Mouse (Mus musculus): ENCODE measurements at regions not wholly inside any gene's neighbourhood (a gene's known extent, or its start where the extent isn't known, plus 50 kb on each side); places are given as distances from the start of the nearest gene placed in this dataset.
"Not testable (repeated sequence)": the region's sequence is repeated elsewhere in the genome, so short reads cannot be mapped to it uniquely, and the experiment has no call there.

GRCm38 (mm10) chr1:137218611-137219010, 258.4 kb upstream of the Nr5a2 start:
- DNase-seq (ENCODE audit: low spot score) = no peak

- no peak for DNase-seq (ENCODE audit: low spot score)
These were observed 257.8 kb upstream of the Nr5a2 start for GRCm38 (mm10) chr1:137218096-137218495.

GRCm38 (mm10) chr1:137217206-137217605, 257.0 kb upstream of the Nr5a2 start:
- DNase-seq (ENCODE audit: low spot score) = no peak

GRCm38 (mm10) chr1:137214328-137214727, 254.1 kb upstream of the Nr5a2 start:
- DNase-seq (ENCODE audit: low spot score) = not testable (repeated sequence)

GRCm38 (mm10) chr1:137213717-137214116, 253.5 kb upstream of the Nr5a2 start:
- DNase-seq (ENCODE audit: low spot score) = no peak

GRCm38 (mm10) chr1:137212856-137213255, 252.6 kb upstream of the Nr5a2 start:
- DNase-seq (ENCODE audit: low spot score) = no peak

GRCm38 (mm10) chr1:137204371-137204770, 244.1 kb upstream of the Nr5a2 start:
- DNase-seq (ENCODE audit: low spot score) = no peak

- no peak for DNase-seq (ENCODE audit: low spot score)
These were observed 243.3 kb upstream of the Nr5a2 start for GRCm38 (mm10) chr1:137203512-137203911.

- DNase-seq (ENCODE audit: low spot score) = no peak
These were observed 240.7 kb upstream of the Nr5a2 start for GRCm38 (mm10) chr1:137200931-137201330.

GRCm38 (mm10) chr1:137195962-137196361, 235.7 kb upstream of the Nr5a2 start:
- no peak for DNase-seq (ENCODE audit: low spot score)

GRCm38 (mm10) chr1:137195065-137195620, 234.9 kb upstream of the Nr5a2 start:
- DNase-seq (ENCODE audit: low spot score) = no peak

GRCm38 (mm10) chr1:137178231-137178630, 218.0 kb upstream of the Nr5a2 start:
- DNase-seq (ENCODE audit: low spot score) = no peak

- DNase-seq (ENCODE audit: low spot score) = no peak
These were observed 216.4 kb upstream of the Nr5a2 start for GRCm38 (mm10) chr1:137176696-137177095.

GRCm38 (mm10) chr1:137174081-137174480, 213.8 kb upstream of the Nr5a2 start:
- DNase-seq (ENCODE audit: low spot score) = no peak

- no peak for DNase-seq (ENCODE audit: low spot score)
These were observed 211.9 kb upstream of the Nr5a2 start for GRCm38 (mm10) chr1:137172128-137172527.

GRCm38 (mm10) chr1:137171451-137171850, 211.2 kb upstream of the Nr5a2 start:
- no peak for DNase-seq (ENCODE audit: low spot score)

- DNase-seq (ENCODE audit: low spot score) = no peak
These were observed 187.6 kb upstream of the Nr5a2 start for GRCm38 (mm10) chr1:137147891-137148290.

- DNase-seq (ENCODE audit: low spot score) = no peak
These were observed 181.8 kb upstream of the Nr5a2 start for GRCm38 (mm10) chr1:137141879-137142570.

GRCm38 (mm10) chr1:137141372-137141771, 181.1 kb upstream of the Nr5a2 start:
- no peak for DNase-seq (ENCODE audit: low spot score)

GRCm38 (mm10) chr1:137136156-137136555, 175.9 kb upstream of the Nr5a2 start:
- no peak for DNase-seq (ENCODE audit: low spot score)

GRCm38 (mm10) chr1:137133734-137134133, 173.5 kb upstream of the Nr5a2 start:
- no peak for DNase-seq (ENCODE audit: low spot score)

- no peak for DNase-seq (ENCODE audit: low spot score)
These were observed 170.0 kb upstream of the Nr5a2 start for GRCm38 (mm10) chr1:137130264-137130663.

GRCm38 (mm10) chr1:137129116-137129515, 168.9 kb upstream of the Nr5a2 start:
- DNase-seq (ENCODE audit: low spot score) = no peak

- no peak for DNase-seq (ENCODE audit: low spot score)
These were observed 157.6 kb upstream of the Nr5a2 start for GRCm38 (mm10) chr1:137117866-137118265.

All from MN1 (cell line).